Mouse (Mus musculus) thymus, postnatal 10 days (tissue): ENCODE results near the gene Ghdc.

Source experiments
- DNase-seq, 2 experiments: peaks; one replicate each; pipeline ENCODE4 v3.0.0; 2021; ENCODE audit warnings: low spot score in 2 of 2

Ghdc gene

DNA sequence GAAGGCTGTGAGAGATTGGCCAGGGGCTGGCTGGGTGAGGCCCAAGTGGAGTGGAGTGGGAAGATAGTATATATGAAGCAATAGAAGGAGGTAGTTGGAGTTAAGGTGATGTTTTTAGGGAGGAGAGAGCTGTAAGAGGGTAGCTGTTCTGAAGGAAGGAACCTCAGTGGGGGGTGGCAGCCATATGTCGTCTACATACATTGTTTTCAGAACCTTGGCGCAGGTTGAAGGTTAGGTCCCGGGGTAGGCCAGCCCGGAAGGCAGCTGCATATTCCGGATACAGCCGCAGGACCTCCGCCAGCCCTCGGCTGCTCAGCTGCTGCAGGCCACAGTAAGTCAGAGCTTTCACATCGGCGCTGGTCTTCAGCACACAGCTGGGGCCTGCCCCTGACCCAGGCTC lies 24.2 kb downstream of the Ghdc start:
- no peak for DNase-seq

GRCm38 (mm10) chr11:100745085-100745484 lies 25.7 kb downstream of the Ghdc start:
- peak in 1 of 2 experiments; percentile 67 for DNase-seq

DNA sequence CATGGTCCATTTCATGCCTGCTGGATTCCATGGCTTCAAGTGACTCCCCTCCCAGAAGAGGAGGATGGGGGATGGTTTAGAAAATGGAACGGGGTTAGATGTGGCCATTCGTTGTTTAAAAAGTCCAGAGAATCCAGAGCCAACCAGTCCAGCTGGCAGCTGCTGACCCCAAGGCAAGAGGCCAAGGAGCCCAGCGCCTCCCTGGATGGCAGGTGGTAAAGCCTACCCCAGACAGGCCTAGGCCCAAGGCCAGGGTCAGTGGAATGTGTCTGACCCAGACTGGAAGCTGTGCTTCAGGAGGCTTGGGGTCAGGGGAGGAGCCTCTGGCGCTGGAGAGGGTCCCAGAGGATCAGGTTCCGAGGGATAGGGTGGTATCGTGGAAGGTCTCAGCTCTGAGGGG lies 29.4 kb downstream of the Ghdc start:
- no peak for DNase-seq

GRCm38 (mm10) chr11:100738749-100739148 lies 32.0 kb downstream of the Ghdc start:
- DNase-seq = no peak

- peak; percentile 96 to 98 for DNase-seq
Measured at GRCm38 (mm10) chr11:100738066-100738604, 32.6 kb downstream of the Ghdc start, which contains the start of gene Rab5c. Rab5c (minus strand) TSS chr11:100738215.

- DNase-seq = no peak
Measured at GRCm38 (mm10) chr11:100737105-100737733, 33.5 kb downstream of the Ghdc start.

DNA sequence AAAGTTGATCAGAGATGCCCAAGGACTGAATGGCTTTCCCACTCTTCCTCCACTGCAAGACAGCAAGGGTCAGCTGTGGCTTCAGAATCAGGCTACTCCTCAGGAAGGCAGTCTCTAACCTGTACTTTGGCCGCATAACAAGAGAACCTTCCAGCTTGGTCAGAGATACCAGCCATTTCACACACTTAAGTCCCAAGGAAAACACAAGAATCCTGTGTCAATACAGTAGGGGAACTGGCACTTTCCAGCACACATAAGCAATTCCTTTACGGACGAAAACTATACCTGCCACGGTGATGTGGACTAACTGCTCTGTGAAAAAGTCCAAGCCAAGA lies 34.0 kb downstream of the Ghdc start:
- no peak for DNase-seq

- no peak for DNase-seq
Measured at GRCm38 (mm10) chr11:100735954-100736745, 34.6 kb downstream of the Ghdc start.

- DNase-seq = no peak
Measured at GRCm38 (mm10) chr11:100735134-100735865, 35.5 kb downstream of the Ghdc start.

DNA sequence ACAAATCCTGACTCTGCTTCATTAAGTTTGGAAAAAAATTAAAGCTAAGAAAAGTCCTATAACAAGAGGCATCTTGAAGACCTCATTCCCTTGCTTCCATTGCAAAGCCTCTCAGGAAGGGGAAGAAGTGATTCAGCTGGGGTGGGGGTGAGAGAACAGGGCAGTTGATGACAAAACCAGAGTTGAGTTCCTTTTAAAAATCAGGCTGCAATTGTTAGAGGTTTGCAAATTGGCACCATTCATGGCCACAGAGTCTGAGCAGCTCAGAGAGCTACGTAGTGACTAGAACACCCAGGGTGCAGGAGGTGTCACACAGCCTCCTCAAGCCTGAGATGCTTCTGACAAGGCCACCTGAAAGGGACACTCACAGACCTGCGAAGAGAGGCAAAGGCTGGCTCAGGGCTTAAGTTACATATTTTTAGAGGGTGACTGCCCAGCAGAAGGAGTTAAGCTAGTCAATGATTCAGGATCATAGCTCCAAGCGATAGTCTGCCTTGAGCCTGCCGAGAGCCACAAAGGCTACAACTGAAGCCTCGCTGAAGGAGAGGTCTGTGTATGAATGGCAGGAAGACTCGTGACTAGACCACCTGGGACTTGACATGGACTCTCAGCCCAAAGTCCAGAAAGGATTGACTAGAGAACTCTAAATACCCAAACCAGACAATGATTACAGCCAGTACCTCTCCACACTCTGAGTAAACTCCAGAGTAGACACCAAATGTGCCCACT lies 40.1 kb downstream of the Ghdc start:
- no peak for DNase-seq

- no peak for DNase-seq
Measured at GRCm38 (mm10) chr11:100729976-100730375, 40.8 kb downstream of the Ghdc start.

DNA sequence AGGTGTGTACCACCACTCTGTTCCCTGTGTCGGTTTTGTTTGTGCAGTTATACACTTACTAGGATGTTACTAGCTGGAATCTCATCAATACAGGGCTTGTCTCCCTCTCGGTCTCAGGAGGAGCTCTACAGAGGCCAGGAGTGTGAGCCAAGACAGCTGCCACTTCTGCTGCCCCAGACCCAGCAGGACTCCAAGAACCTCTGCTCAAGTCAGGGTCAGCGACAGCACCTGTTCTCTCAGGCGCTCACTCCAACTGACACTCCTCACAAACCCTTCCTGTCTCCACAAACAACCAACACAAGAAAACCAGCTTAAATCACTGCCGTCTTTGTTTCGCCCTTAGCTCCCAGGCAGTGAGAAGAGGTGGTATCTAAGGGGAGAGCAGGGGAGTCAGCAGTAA lies 42.2 kb downstream of the Ghdc start:
- DNase-seq = no peak

DNA sequence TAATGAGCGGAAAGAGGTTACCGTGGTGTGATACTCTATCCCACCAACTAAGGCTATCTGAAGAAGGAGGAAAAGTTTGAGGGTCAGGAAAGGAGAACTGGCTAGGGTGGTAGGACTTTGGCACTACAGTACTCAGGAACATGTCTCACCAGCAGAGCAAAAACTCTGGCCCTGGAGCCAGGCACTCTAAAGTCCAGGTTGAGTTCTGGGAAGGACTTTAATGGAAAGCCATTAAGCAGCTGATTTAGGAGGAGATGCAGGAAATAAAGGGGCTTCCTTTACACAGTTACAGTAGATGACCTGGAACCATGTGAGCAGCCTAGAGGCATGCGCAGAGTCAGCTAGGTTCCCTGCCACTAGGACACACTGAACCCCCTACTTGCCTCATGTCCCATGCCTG lies 43.6 kb downstream of the Ghdc start:
- no peak for DNase-seq

DNA sequence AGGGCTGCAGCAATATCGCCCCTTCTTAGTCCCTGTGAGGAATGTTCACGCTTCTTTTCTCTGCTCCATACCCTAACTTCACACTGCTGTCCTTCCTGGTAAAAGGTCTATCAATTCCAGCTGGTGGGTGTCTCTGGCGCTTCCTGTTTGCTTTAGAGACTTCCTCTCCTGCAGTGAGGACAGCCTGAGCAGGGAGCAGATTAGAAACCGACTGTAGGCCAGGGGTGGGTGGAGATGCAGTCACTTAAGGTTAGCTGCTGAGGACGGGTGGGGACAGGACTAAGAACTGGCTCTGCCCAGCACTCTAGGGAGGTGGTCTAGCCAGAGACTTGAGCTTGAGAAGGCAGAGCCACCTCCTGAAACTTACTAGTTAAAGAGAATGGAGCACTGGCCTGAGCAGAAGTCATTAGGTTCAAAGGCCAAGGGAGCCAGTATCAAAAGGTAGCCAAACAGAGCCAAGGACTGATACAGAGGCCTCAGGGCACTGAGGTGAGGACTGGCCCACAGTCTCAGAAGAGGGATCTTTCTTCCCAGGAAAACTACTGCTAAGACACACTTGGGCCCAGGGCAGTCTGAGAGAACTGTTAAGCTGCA lies 45.7 kb downstream of the Ghdc start:
- no peak for DNase-seq

- DNase-seq = no peak
Measured at GRCm38 (mm10) chr11:100722493-100723028, 48.2 kb downstream of the Ghdc start.

DNA sequence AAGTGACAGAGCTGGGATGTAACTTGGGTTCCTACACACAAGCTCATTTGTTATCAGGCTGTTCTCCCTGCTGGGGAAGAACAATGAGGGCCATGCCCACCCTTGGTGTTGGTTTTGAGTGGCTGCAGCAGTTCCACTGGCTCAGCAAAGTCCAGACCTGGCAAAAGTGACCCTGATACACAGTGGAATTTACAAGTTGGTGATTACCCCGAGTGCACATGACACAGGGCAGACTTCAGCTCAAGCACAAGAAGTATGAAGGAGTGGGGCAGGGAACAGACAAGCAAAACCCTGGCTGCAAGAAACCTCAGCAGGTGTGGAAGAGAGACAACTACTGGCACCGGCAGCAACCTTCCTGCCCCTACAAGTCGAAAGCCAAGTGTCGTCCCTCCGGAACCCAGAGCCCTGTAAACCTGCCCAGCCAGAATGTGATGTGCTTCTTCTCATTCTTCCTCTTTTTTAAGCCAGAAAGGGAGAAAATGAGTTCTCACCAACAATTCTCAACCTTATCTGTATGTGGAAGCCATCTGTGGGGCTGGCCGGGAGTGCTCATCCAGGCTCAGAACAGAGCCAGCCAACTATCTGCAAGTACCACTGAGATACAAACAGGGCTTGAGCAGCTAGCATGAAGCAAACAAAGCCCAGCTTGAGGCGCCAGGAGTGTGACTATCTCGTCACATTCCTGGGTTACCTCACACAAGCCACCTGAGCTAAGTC lies 48.8 kb downstream of the Ghdc start:
- DNase-seq = no peak

DNA sequence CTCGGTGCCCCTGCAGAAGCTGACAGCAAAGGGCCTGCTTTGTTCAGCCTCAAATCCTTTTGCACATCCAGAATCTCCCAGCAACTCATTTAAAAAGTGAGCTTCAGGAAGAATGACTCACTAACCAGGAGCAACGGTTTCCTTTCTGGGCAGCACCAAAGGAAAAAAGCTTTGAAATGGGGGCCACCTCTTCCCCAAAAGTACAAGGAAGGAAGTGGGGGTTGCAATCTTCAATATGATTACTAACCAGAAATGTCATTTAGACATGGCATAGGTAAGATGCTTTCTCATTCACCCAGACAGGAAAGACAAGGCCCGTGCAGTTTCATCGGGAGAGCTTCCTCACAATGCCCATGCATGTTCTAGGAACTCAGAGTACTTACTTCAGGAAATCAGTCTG lies 49.5 kb downstream of the Ghdc start:
- DNase-seq = no peak

DNA sequence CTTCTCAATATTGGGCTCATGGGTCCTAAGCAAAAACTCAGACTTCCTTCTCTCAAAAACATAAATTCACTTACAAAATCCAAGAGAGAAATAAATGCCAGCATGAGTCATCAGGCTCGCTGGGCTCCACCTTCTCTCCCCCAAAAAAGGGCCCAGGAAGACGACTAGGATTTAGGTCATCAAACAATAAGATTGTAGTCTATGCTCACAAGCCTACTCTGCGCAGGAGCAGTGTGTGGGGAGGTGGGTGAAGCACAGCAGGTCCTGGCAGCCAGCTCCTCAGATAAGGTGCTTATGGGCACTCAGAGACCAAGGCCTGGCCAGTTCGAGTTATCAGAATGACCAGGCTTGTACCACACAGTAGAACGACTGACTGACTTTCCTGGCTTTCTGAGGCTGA lies 50.4 kb downstream of the Ghdc start:
- DNase-seq = no peak

- no peak for DNase-seq
Measured at GRCm38 (mm10) chr11:100719893-100720292, 50.9 kb downstream of the Ghdc start.

- DNase-seq = no peak
Measured at GRCm38 (mm10) chr11:100719312-100719711, 51.4 kb downstream of the Ghdc start.

DNA sequence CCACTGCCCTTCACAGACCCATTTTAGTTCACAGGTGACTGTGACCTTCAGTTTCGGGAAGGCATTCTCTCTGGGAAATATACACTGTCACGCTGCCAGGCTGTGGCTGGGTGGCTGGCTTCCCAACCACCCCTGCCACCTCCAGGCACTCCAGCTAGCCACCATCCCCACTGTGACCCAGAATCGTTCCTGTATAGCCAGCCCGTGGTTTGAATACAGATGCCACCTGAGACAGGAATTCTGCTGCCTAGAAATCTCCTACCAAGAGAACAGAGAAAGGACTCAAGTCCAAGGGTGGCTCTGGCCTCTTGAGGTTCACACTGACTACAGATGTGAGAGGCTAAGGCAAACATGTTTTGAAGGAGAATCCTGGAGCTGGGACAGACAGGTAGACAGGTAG lies 51.9 kb downstream of the Ghdc start:
- DNase-seq = no peak
